11 mouse cellular contexts compared by ENCODE assay signal in genomic region chr7:6414626-6415441, GRCm38 (mm10). TPM values are rescaled to one million over a fixed set of nuclear protein-coding genes. Genes with fewer than 3 reads are reported as not detected.
DNase-seq lines count a peak whose midpoint lies in the region; ATAC-seq lines count a peak whose summit lies in the region.
"Had no signal": no experiment of that assay in that cellular context is flagged by ENCODE, and none has a peak within 500 bp of the region (broad histone marks: within the 10 kb centered on the region; RNA-seq: fewer than 3 reads in every experiment).

No protein-coding gene starts in this region.

- DNase-seq in heart, adult 11 months = peak; percentile 71
- no peak for DNase-seq in heart, adult 9 months (ENCODE audit: low spot score in 2 of 2)
- DNase-seq in forebrain, embryonic 11.5 days (ENCODE audit: low spot score) = no peak
- peak; percentile 36 to 45 for DNase-seq in layer of hippocampus, postnatal 25 days (ENCODE audit: extremely low spot score in 1 of 2, low spot score in 1 of 2)
- peak; percentile 30 to 31 for DNase-seq in right cerebral cortex, adult 2 months (ENCODE audit: low spot score in 2 of 2)
- DNase-seq in ovary, postnatal 10 days (ENCODE audit: low spot score) = no peak
- no peak for DNase-seq in embryo, embryonic 10.5 days (ENCODE audit: low spot score)
- no peak for DNase-seq in Muller cell, postnatal 12 days (ENCODE audit: inconsistent ontology term)

- H3K36me3 ChIP-seq in forebrain, embryonic 11.5 days (ENCODE audit: control insufficient read depth, insufficient read depth, low read length) = no peaks in the 10 kb centered on the region

- H3K27me3 ChIP-seq in forebrain, embryonic 11.5 days (ENCODE audit: control insufficient read depth, insufficient read depth, low read length) = no peaks in the 10 kb centered on the region

- H3K4me1 ChIP-seq in forebrain, embryonic 11.5 days (replicated peaks; ENCODE audit: control insufficient read depth, insufficient read depth, low read length) = no peaks in the 10 kb centered on the region

- no peak overlapping the region for H3K4me3 ChIP-seq in forebrain, embryonic 11.5 days (ENCODE audit: low read depth, low read length)

- peak overlapping the region; percentile 37 for H3K4me2 ChIP-seq in forebrain, embryonic 11.5 days (ENCODE audit: low read depth, low read length, severe bottlenecking)

- no peak overlapping the region for H3K27ac ChIP-seq in forebrain, embryonic 11.5 days (ENCODE audit: low read depth, low read length)

- H3K9ac ChIP-seq in forebrain, embryonic 11.5 days (ENCODE audit: low read length) = no peak overlapping the region

- H3K9me3 ChIP-seq in forebrain, embryonic 11.5 days (ENCODE audit: control insufficient read depth, low read length) = no peaks in the 10 kb centered on the region

- WGBS in forebrain, embryonic 11.5 days = 11% methylated on average over 19 of the region's 22 CpGs

- ATAC-seq in forebrain, embryonic 11.5 days (replicated peaks; ENCODE audit: low FRiP score) = peak; percentile 55; the same call in 1 of the 2 replicates

RNA-seq across cellular contexts. Expression of gene Gm20715, which starts 4.8 kb away (rescaled TPM):
- polyA plus RNA-seq in forebrain, embryonic 11.5 days (2014; fragmentation: Nextera tagmentation; extraction: Ambion mirVana) = not detected in 2 replicates
- total RNA-seq in layer of hippocampus, postnatal 25 days (2021) = under 1 TPM; 0.15 to 0.23 TPM
- polyA plus RNA-seq: C2C12; large intestine, adult 2 months had no signal

RNA-seq across cellular contexts. Expression of gene Smim17, which starts 16.3 kb away (rescaled TPM):
- polyA plus RNA-seq in forebrain, embryonic 11.5 days (2014; fragmentation: Nextera tagmentation; extraction: Ambion mirVana) = 0.55 and 0.99 TPM in 2 replicates
- total RNA-seq in layer of hippocampus, postnatal 25 days (2021) = 10 to 100 TPM; 18.4 to 22.0 TPM
- total RNA-seq: granulocyte monocyte progenitor cell, adult 5-6 weeks had no signal
- polyA plus RNA-seq: large intestine, adult 2 months had no signal

RNA-seq across cellular contexts. Expression of gene Olfr1344, which starts 23.7 kb away (rescaled TPM):
- not detected in 2 replicates for polyA plus RNA-seq in forebrain, embryonic 11.5 days (2014; fragmentation: Nextera tagmentation; extraction: Ambion mirVana)
- total RNA-seq in layer of hippocampus, postnatal 25 days (2021) = 1 to 10 TPM; 1.3 to 2.8 TPM
- total RNA-seq: granulocyte monocyte progenitor cell, adult 5-6 weeks had no signal
- polyA plus RNA-seq: C2C12; large intestine, adult 2 months had no signal

RNA-seq across cellular contexts. Expression of gene Zfp28, which starts 31.7 kb away (rescaled TPM):
- 12.3 and 12.8 TPM in 2 replicates for polyA plus RNA-seq in forebrain, embryonic 11.5 days (2014; fragmentation: Nextera tagmentation; extraction: Ambion mirVana)
- 1 to 10 TPM; 6.7 to 7.8 TPM for total RNA-seq in layer of hippocampus, postnatal 25 days (2021)

RNA-seq across cellular contexts. Expression of gene Olfr1336, which starts 41.1 kb away (rescaled TPM):
- polyA plus RNA-seq in forebrain, embryonic 11.5 days (2014; fragmentation: Nextera tagmentation; extraction: Ambion mirVana) = not detected in 2 replicates
- total RNA-seq in layer of hippocampus, postnatal 25 days (2021) = not detected
- total RNA-seq: granulocyte monocyte progenitor cell, adult 5-6 weeks had no signal
- polyA plus RNA-seq: C2C12; large intestine, adult 2 months had no signal

Comparison
In these comparisons a context has a peak if more than half of its experiments do, and no peak if none do; other contexts are left out.
1. DNase-seq: peak in heart, adult 11 months (single experiment), layer of hippocampus, postnatal 25 days (2 of 2) and right cerebral cortex, adult 2 months (2 of 2); none in heart, adult 9 months (0 of 2), forebrain, embryonic 11.5 days (single experiment), ovary, postnatal 10 days (single experiment), embryo, embryonic 10.5 days (single experiment) and Muller cell, postnatal 12 days (single experiment).